Mouse (Mus musculus) CH12F3 (cell line): Measurements from ENCODE around the gene Slc6a1.

Source experiments
- in situ Hi-C: fragments of 300-500 bp; cut with MboI; formaldehyde crosslinking; loops from 2 replicates; pipeline ENCODE4 v1.14.3; 2020; ENCODE audit warnings: low sequenced_read_pairs

The Slc6a1 gene

DNA sequence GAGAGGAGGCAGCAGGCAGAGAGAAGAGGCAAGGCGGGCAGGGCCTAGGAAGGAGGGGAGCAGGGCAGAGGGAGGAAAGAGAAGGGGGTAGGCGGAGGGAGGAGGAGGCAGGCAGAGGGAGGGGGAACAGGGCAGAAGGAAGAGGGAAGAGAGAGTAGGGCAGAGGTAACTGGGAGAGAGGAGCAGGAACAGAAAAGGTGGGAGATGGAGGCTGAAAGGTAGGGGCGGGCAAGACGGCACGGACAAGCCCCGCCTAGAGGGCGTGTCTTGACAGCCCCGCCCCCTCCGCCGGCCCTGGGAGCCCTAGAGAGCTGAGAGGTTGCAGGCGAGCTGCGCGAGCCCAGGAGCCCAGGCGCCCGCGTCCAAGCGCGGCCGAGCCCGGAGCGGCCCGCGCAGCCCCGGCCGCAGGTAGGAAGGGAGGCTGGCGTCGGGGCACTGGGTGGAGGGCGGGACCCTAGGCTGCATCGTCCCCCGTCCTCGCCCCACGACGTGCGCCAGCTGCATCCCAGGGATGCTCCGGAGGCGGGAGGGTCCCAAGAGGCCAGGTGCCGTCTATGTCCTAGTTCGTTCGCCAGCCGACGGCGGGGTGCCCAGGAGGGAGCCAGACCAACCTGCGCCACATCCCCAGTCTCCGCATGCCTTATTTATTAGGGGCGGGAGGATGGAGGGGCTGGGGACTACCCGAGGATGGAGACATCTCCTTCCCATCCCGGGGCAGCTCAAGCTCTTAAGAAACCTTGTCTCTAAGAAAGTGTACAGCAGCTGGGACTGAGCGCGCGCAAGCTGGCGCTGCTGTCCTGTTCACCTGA is at the start of gene Slc6a1:
Gene Slc6a1, plus strand, starts transcription at position 167 of the 809 bp plus-strand sequence.
- in situ Hi-C loops: no loop called here

DNA sequence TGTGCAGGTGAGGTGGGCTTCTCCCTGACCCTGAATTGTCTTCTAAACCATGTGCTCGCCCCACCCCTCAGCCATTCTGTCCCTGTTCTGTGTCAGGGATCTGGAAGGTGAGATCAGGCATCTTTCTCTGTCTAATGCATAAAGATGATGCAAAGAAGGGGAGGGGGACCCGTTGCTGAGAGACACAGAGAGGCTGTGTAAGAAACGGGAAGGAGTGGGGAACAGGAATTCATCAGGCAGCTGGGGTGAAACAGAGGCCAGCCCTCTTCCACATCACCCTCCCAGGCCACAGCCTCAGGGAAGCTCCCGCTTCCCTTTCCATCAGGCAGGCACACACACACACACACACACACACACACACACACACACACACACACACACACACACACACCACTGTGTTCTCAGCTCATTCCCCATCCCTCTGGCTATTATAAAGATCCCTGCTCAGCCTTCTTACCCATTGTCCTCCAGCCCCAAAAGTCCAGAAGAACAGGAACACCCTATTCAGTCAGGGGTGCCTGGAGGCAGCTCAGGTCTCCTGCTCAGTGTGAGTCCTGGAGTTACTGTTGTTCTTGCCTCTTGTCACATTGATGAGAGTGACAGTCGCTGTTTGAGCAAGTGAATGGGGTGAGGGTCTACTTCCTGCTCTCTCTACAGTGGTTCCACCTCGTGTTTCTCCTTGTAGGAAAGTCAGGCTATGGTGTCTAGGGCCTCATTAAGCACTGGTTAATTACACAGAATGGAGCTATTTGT is 43.4 kb upstream of the Slc6a1 start:
- in situ Hi-C loops: no loop called here

DNA sequence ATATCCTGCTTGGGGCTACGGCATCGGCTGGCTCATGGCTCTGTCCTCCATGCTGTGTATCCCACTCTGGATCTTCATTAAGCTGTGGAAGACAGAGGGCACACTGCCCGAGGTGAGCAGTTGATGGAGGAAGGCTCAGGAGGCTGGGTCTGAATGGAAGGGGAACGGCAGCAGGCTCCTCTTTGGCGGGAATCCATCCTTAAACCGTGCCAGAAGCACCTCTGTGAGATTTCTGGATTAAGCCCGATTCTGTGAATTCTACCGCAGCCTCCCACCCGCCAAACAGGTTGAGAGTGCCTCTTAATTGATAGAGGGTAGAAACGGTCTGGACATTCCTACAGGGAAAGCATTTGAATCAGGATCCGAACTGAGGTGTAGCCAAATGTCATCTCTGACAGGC is 36.8 kb upstream of the Slc6a1 start:
- in situ Hi-C loops: no loop called here

DNA sequence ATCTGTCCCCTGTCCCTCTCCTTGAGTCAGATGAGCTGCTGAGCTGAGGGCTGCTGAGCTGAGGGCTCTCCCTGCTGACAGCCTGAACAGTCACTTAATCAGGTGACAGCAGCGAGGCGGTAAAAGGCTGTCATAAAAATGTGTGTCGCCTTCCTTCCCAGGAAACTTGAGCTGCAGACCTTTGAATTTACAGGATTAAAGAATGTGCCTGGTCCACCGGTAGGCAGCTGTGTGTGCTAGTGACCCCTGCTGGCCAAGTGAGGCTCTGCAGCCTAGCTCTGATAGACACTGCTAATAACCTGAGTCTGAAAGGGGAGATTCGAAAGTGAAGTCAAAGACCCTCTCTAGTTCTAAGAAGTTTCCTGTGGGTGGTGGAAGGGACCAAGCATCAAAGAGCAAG is 32.1 kb upstream of the Slc6a1 start:
- in situ Hi-C loops: no loop called here

DNA sequence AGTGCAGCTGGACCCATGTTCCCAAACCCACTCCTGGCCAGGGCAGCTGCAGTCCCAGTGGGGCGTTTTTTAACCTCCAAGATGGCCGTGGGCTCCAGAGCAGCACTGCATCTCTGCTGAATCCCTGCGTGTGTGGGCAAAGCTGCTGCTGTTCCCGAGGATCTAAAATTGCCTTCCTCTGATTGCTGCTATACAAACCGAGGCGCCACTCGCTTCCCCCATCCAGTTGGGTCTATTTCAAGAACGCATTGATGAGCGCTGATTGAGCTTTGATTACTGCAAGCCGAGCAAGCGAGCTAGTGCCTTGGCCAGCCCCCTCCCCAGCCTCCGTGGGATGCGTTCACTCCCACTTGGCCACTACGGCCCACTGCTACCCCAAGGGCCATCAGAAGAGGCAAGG is 27.5 kb upstream of the Slc6a1 start:
- in situ Hi-C loops: no loop called here

DNA sequence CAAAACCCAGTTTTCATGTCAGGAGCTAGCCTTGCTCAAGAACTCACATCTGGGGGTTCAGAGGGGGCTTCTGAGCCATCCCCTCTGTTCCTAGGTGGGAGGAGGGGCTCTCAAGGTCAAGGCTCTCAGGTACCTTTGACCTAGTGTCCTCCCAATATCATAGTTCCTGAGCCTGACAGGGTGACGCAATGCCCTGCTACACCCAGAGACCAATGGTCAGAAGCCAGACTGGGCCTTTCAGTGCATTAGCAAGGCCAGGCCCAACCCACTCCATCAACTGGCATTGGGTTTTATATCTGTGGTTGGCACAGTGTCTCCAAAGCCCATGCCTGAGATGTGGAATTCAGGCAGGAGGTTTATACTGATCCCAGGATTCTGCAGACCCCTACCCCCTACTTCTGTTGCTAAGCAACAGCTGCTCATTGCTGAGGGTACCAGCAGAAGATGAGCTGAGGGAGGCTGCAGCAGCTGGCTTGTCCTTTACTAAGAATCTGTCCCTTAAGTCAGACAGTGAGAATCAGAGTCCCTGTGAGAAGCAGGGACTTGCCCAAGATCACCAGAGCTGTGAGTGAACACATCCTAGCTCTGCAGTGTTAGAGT is 24.6 kb upstream of the Slc6a1 start:
- in situ Hi-C loops: no loop called here

DNA sequence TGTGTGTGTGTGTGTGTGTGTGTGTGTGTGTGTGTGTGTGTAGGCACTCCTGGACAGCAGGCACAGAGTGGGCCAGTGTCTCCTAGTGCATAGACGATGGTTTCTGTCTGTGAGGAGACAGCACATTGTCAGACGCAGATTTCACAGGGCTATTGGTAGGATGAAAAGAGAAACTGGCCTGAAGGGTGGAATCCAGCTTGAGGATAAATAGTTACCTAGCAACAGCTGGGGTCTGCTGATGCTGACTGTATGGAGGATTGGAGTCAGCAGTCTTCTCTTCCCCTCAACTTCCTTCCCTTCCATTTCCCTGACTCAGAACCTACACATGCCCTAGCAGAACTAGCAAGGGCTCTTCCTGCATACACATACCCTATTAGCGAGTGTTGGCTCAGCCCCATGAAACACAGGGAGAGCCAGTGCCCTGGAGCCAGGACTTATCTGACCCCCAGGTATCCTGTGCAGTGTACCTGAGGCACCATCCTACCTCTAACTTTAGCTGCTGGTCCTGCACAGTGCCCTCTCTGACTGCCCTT is 23.7 kb upstream of the Slc6a1 start:
- in situ Hi-C loops: no loop called here

DNA sequence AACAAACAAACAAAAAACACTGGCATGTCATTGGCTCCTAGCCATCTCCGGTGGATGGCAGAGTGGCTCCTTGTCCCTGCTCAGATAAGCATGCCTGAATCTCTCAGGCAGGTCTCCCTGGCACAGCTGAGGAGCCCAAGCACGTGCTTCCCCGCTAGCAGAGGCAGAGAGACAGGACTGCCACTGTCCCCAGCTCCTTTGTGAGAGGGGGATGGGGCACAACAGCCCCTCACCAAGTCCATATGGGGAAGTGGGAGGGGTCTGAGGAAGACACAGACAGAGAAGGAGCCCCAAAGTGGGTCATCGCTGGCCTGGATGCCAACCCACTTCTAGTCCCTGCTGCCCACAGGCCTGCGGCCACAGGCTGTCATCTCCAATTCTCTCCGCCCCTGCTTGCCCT is 20.8 kb upstream of the Slc6a1 start:
- in situ Hi-C loops: no loop called here

DNA sequence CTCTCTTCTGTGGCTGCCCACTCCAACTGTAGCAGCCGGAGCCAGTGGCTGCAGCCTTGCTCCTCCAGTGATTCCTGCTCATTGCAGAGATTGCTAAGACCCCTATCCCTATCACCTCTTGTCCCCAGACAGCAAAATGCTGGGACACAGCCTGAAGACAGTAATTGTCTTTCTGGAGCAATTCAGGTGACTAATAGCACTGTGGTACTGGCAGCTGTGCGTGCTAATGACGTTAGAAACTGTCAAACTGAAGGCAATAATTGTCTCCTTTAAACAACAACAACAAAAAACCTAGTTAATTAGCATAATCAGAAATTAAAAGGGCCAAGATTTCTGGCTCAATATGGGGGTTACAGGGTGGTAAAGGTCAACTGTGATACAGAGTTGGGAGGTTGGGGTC is 18.4 kb upstream of the Slc6a1 start:
- in situ Hi-C loops: no loop called here

DNA sequence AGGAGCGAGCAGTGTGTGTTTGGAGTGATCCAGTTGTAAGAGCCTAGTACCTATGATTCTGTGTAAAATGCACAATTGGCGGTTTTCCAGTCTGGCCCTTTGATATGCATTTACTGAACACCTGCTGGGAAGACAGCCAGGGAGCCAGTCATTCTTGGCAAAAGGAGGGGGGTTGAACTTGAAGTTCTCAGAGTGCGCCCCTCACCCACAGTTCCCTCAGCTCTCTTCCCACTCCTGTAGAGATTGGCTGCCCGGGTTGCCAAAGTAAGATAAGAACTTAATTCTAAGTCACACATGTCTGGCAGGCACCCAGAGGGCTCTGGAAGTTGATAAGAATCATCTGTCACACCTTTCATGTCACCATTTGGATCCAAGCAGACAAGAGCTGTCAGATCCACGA is 18.0 kb upstream of the Slc6a1 start:
- in situ Hi-C loops: no loop called here

DNA sequence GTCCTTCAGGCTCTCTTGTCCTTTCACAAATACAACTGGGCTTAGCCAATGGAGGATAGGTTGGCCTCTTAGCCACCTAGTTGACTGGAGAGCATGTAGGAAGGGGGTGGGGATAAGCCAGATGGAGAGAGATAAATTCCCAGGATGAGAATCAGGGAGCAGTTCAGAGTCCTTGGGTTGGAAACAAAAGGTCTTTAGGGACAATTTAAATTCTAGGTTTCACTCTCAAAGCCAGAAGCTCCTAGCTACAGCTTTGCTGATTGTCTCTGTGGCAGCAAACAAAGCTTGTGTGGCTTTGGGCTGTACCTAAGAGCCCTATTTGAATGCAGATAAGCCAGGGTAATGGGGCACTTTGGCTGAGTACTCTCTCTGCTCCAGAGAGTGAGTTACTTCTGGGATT is 16.2 kb upstream of the Slc6a1 start:
- in situ Hi-C loops: no loop called here

DNA sequence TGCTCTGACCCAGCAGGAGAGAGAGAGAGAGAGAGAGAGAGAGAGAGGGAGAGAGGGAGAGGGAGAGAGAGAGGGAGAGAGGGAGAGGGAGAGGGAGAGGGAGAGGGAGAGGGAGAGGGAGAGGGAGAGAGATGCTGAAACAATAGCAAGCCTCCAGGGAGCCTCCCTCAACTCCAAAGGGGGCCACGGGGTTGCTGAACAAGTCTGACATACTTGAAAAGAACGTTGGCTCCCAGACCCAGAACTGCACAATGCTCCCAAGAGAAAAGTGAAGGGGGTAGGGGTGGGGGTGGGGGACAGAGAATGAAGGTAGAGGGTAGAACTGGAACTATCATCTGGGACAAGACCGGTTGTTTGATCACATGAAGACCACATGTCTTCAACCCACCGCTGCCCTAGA is 14.5 kb upstream of the Slc6a1 start:
- in situ Hi-C loops: no loop called here

DNA sequence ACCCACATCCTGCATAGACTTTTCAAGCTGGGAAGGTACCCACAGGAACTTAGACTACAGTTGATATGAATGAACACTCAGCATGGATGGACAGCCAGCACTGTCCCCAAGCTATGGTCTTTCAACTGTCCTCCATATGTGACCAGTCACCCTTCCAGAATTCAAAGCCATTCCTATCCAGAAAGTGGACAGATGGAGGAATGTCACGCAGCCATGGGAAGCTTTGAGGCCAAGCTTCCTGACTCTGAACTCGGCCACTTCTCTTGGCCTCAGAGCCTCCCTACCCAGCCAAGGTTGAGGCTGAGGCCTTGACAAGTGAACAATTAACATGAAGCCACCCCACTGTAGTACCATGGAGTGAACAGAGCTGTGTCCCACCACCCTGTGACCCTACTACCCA is 12.8 kb upstream of the Slc6a1 start:
- in situ Hi-C loops: no loop called here

DNA sequence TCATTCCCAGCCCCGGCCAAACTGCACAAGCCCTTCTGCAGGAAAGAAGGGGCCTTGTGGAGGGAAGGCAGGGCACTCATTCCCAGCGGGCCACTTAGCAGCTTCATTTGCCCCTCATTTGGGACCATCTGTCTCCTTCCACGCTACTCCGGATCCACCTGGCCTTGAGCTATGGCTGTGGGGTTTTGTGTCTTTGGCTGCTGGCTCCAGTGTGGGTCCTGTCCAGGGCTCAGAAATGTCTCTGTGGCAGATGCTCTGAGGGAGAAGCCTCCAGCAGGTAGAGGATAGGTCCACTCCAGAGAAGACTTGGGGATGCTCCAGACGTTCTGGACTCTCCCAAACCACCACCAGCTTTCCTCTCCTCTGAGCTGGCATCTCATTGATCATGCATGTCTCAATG is 11.6 kb upstream of the Slc6a1 start:
- in situ Hi-C loops: no loop called here

DNA sequence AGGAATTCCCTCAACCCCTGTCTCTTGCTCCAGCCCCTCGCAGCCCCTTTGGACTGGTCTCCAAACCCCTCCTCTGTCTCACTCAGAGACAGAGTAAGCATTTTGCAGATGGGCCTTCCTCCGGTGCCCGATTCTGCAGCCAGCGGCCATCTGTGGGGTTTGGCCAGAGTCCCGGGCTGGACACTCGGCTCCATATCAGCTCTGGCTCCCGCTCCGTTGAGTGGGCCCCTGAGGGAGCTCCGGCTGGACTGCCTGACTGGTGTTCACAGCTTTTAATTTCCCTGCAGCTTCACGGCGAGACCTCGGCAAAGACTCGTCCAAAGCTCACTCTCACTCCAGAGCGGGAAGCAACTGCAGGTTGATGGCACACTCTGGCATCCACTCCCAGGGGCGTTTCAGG is 10.2 kb upstream of the Slc6a1 start:
- in situ Hi-C loops: no loop called here

DNA sequence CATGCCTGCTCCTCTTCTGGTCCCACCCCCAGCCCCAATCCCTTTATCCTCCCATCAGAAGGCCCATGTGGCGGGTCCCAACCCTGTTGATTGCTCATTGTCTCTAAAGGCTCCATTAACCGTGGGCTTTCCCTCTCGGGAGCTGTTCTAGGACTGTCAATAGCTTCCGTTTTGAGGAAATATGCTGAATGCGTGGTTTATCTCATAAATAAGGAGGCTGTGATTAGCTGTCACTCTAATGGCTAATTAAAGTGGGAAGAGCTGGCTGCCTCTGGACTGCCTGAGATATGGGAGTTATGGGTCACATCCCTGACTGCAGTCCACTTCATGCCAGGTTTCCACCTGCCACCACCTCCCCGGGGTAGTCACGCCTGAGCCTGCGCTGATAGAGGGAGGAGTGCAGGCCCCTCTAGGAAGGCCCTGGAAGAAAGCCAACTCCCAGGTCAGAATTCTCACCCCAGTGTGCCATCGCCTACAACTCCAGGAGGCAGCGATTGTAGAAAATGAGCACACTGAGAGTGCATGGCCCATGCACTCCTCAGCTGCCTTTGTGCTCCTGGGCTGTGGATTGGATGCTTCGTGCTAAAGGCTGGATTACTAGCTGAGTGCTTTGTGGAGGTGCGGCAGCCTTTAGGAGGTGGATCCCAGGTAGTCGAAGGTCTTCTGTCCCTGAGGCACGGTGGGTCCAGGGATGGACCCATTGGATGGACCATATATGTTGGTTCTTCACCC is 8.3 kb upstream of the Slc6a1 start:
- in situ Hi-C loops: no loop called here

DNA sequence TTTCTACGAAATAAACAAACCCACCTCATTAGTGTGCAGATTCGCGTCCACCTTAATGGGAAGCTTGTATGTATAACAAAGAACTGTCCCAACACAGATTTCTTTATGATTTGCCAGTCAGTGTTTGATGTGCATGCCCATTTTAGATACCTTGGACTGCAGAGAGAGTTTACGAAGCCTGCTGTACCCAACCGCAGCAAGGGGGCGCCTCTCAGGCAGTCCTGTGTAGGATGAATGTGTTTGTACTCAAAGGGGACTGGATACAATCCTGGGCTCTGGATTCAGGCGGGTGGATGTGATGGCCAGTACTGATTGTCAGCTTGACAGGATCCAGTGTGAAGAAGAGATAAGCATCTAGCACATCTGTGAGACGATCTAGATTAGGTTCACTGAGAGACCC is 6.6 kb upstream of the Slc6a1 start:
- in situ Hi-C loops: no loop called here

DNA sequence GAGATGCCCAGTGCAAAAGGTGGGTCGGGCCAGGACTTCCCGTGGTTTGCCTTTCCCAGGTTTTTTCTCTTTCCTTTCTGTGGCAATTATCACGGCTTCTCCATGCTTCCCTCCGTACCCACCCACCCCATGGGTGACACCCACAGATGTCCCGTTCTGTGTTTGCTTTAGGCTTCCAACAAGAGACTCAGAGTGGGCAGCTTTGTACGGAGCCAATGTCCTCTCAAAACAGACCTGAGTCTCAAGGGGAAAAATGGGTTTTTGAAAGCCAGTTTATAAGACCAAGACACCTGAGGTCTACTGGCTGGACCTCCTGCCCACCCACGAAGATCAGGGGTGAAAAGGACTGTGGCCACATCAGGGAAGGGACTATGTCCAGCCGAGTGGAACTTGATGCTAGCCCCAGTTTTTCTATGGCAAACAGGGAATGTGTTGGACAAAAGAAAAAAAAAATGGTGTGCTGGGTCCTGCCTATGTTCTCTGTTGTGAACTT is 889 bp downstream of the Slc6a1 start:
- in situ Hi-C loops: no loop called here

DNA sequence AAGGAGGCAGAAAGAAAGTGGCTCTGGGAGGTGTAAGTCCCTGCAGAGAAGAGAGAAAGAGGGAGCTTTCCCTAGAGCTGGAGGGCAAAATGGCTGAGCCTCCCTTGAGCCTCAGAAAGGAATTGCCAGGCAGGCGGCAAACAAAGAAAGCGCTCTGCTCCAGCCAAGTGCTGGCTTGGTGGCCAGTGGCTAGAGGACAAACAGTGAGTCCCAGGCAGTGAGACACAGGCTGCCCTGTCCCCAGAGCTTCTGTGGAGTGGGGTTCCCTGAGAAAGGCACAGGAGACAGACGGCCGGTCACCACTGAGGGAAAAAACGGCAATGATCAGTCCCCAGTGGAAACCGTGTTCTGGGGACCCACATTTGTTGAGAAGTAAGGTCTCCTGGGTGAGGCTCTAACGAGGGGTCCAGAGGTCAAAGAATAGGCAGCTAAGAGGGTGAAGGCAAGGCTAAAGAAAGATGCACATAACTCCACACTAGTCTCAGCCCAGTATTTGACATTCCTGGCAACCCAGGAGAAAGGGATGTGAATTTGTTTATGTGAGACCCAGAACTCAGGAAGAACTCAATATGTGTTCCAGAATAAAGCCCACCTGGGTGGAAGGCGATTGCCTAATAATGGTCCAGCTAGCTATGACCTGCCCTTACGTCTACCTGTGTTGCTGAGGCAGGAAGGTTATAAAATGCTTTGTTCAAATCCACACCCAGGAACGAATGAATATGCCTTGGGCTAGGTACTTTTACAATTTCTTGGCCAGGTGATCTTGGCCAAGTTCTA is 1.7 kb downstream of the Slc6a1 start:
- in situ Hi-C loops: no loop called here

DNA sequence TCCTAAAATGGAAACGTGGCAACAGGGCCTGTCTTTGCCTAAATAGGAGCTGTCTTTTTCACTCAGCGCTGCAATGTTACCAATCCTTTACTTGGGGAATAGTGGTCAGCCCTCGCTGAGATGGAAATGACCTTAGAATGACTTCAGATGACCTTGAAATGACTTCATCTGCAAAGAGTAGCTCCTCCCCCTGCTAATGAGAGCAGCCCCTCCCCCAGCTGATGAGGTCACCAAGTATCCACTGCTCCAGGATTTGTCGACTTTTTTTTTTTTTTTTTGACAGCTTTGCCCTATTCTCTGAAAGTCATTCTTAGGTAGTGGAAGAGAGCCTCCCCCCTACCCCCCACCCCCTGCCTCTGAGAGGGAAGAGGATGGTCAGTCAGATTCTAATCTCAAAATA is 3.0 kb downstream of the Slc6a1 start:
- in situ Hi-C loops: no loop called here
